Mouse (Mus musculus) CH12.LX (cell line): ENCODE measurements around the gene Cdk13. TPM values are rescaled to one million over a fixed set of nuclear protein-coding genes. Genes with fewer than 3 reads are reported as not detected.
A peak's percentile ranks its signal among the peaks of the same experiment; 100 is the strongest.

Experiments
- DNase-seq: peaks from one replicate; pipeline ENCODE4 v3.0.0-alpha.2; 2013; ENCODE audit errors: extremely low read depth
- H3K27ac ChIP-seq: 2 replicates; pipeline ENCODE4 v1.5.1; 2012; ENCODE audit warnings: low read depth, mild to moderate bottlenecking, control low read depth, moderate library complexity; ENCODE audit not compliant: insufficient read depth
- H3K27me3 ChIP-seq: replicated peaks from 2 replicates; pipeline ENCODE3; 2012; ENCODE audit warnings: inconsistent platforms
- H3K36me3 ChIP-seq, 2 experiments: replicated peaks in 1 of 2; 2 replicates each; pipeline versions ENCODE3 to v1.6.1; 2012; ENCODE audit warnings: inconsistent platforms in 1 of 2, low read length in 1 of 2, mild to moderate bottlenecking in 1 of 2, mixed read lengths in 1 of 2, moderate library complexity in 1 of 2; ENCODE audit not compliant: control insufficient read depth in 1 of 2, insufficient read depth in 1 of 2
- H3K4me1 ChIP-seq, 2 experiments: 2 replicates each; pipeline ENCODE4 v1.6.1; 2012; ENCODE audit warnings: inconsistent platforms in 1 of 2, moderate library complexity in 1 of 2; ENCODE audit not compliant: insufficient read depth in 2 of 2, control insufficient read depth in 1 of 2
- H3K4me2 ChIP-seq: 2 replicates; pipeline ENCODE4 v1.6.1; 2012; ENCODE audit warnings: low read depth, mild to moderate bottlenecking, control low read depth; ENCODE audit not compliant: poor library complexity, insufficient read depth, severe bottlenecking
- H3K4me3 ChIP-seq, 3 experiments: fragments of 150-350 bp in 1 of 3; sonication (generic) in 1 of 3; replicated peaks in 1 of 3; 2 replicates each; pipeline versions ENCODE3 to v1.5.1; 2011 to 2012; ENCODE audit warnings: low read depth in 2 of 3, low read length in 2 of 3, mild to moderate bottlenecking in 2 of 3, moderate library complexity in 2 of 3, control low read depth in 1 of 3, improper control_type of control experiment in 1 of 3, inconsistent platforms in 1 of 3, mixed read lengths in 1 of 3; ENCODE audit not compliant: poor library complexity in 1 of 3
- H3K79me2 ChIP-seq: replicated peaks from 2 replicates; pipeline ENCODE4 v1.6.1; 2012; ENCODE audit warnings: mild to moderate bottlenecking, moderate library complexity; ENCODE audit not compliant: control insufficient read depth, poor library complexity, insufficient read depth, severe bottlenecking; ENCODE audit errors: extremely low read depth
- H3K9ac ChIP-seq: 2 replicates; pipeline ENCODE4 v1.6.1; 2012; ENCODE audit warnings: low read depth, mild to moderate bottlenecking, control low read depth, moderate library complexity; ENCODE audit not compliant: insufficient read depth
- H3K9me3 ChIP-seq: replicated peaks from 2 replicates; pipeline ENCODE3; 2012; ENCODE audit warnings: low read length, inconsistent platforms, mixed read lengths
- BHLHE40 ChIP-seq: IDR thresholded peaks from 2 replicates; pipeline ENCODE4 v1.6.1; 2011; ENCODE audit warnings: mild to moderate bottlenecking, low read depth, low read length, improper control_type of control experiment
- CTCF ChIP-seq, 2 experiments: IDR thresholded peaks in 1 of 2; conservative IDR thresholded peaks in 1 of 2; 2 replicates each; pipeline ENCODE4 v1.5.1; 2011 to 2012; ENCODE audit warnings: low read depth in 2 of 2, low read length in 2 of 2, improper control_type of control experiment in 1 of 2, inconsistent platforms in 1 of 2, mild to moderate bottlenecking in 1 of 2, moderate library complexity in 1 of 2
- E2F4 ChIP-seq: IDR thresholded peaks from 2 replicates; pipeline ENCODE4 v1.6.1; 2011; ENCODE audit warnings: low read depth, low read length, improper control_type of control experiment; ENCODE audit not compliant: insufficient replicate concordance
- ELF1 ChIP-seq: IDR thresholded peaks from 2 replicates; pipeline ENCODE4 v1.6.1; 2014; ENCODE audit warnings: low read depth, mild to moderate bottlenecking, inconsistent platforms, low read length, improper control_type of control experiment
- EP300 ChIP-seq: IDR thresholded peaks from 2 replicates; pipeline ENCODE4 v1.6.1; 2011; ENCODE audit warnings: low read length, improper control_type of control experiment
- ETS1 ChIP-seq: conservative IDR thresholded peaks from 2 replicates; pipeline ENCODE4 v1.6.1; 2012; ENCODE audit warnings: low read depth, mild to moderate bottlenecking, inconsistent platforms, low read length, improper control_type of control experiment, moderate library complexity
- GABPA ChIP-seq: IDR thresholded peaks from 2 replicates; pipeline ENCODE4 v1.6.1; 2012; ENCODE audit warnings: low read depth, low read length, improper control_type of control experiment, inconsistent platforms; ENCODE audit not compliant: insufficient replicate concordance
- IRF4 ChIP-seq: IDR thresholded peaks from 2 replicates; pipeline ENCODE4 v1.6.1; 2014; ENCODE audit warnings: low read depth, mild to moderate bottlenecking, inconsistent platforms, low read length, improper control_type of control experiment
- JUN ChIP-seq: IDR thresholded peaks from 2 replicates; pipeline ENCODE4 v1.6.1; 2011; ENCODE audit warnings: low read depth, mild to moderate bottlenecking, low read length, improper control_type of control experiment, moderate library complexity; ENCODE audit not compliant: insufficient read depth
- JUND ChIP-seq: conservative IDR thresholded peaks from 2 replicates; pipeline ENCODE4 v1.6.1; 2011; ENCODE audit warnings: low read depth, low read length, improper control_type of control experiment
- KAT2A ChIP-seq: IDR thresholded peaks from 2 replicates; pipeline ENCODE4 v1.6.1; 2012; ENCODE audit warnings: low read length, improper control_type of control experiment, inconsistent platforms; ENCODE audit not compliant: insufficient replicate concordance
- MAX ChIP-seq: IDR thresholded peaks from 2 replicates; pipeline ENCODE4 v1.6.1; 2011; ENCODE audit warnings: low read length, improper control_type of control experiment
- MAZ ChIP-seq: IDR thresholded peaks from 2 replicates; pipeline ENCODE4 v1.6.1; 2012; ENCODE audit warnings: low read depth, mild to moderate bottlenecking, inconsistent platforms, low read length, improper control_type of control experiment, moderate library complexity
- MEF2A ChIP-seq: IDR thresholded peaks from 2 replicates; pipeline ENCODE4 v1.6.1; 2014; ENCODE audit warnings: low read depth, mild to moderate bottlenecking, inconsistent platforms, low read length, improper control_type of control experiment, borderline replicate concordance
- NELFE ChIP-seq: IDR thresholded peaks from 2 replicates; pipeline ENCODE4 v1.6.1; 2011; ENCODE audit warnings: low read depth, low read length, improper control_type of control experiment
- NRF1 ChIP-seq: IDR thresholded peaks from 2 replicates; pipeline ENCODE4 v1.6.1; 2014; ENCODE audit warnings: low read depth, mild to moderate bottlenecking, inconsistent platforms, low read length, improper control_type of control experiment, moderate library complexity
- PAX5 ChIP-seq: IDR thresholded peaks from 2 replicates; pipeline ENCODE4 v1.6.1; 2012; ENCODE audit warnings: low read length, inconsistent platforms, mixed read lengths
- POLR2A ChIP-seq: IDR thresholded peaks from 2 replicates; pipeline ENCODE4 v1.6.1; 2011; ENCODE audit warnings: low read depth, mild to moderate bottlenecking, improper control_type of control experiment, low read length
- POLR2AphosphoS2 ChIP-seq: IDR thresholded peaks from 2 replicates; pipeline ENCODE4 v1.6.1; 2011; ENCODE audit warnings: low read depth, low read length, improper control_type of control experiment
- RAD21 ChIP-seq: IDR thresholded peaks from 2 replicates; pipeline ENCODE4 v1.6.1; 2011; ENCODE audit warnings: low read depth, mild to moderate bottlenecking, low read length, improper control_type of control experiment, moderate library complexity
- RCOR1 ChIP-seq: conservative IDR thresholded peaks from 2 replicates; pipeline ENCODE4 v1.6.1; 2012; ENCODE audit warnings: low read depth, mild to moderate bottlenecking, inconsistent platforms, low read length, improper control_type of control experiment
- SIN3A ChIP-seq: IDR thresholded peaks from 2 replicates; pipeline ENCODE4 v1.6.1; 2012; ENCODE audit warnings: low read length, improper control_type of control experiment, inconsistent platforms
- SMC3 ChIP-seq: IDR thresholded peaks from 2 replicates; pipeline ENCODE4 v1.6.1; 2011; ENCODE audit warnings: low read depth, low read length, improper control_type of control experiment
- TBP ChIP-seq: conservative IDR thresholded peaks from 2 replicates; pipeline ENCODE4 v1.6.1; 2011; ENCODE audit warnings: low read depth, low read length, improper control_type of control experiment
- TCF12 ChIP-seq: IDR thresholded peaks from 2 replicates; pipeline ENCODE4 v1.6.1; 2014; ENCODE audit warnings: low read depth, mild to moderate bottlenecking, inconsistent platforms, low read length, improper control_type of control experiment
- USF1 ChIP-seq: IDR thresholded peaks from 2 replicates; pipeline ENCODE4 v1.6.1; 2014; ENCODE audit warnings: low read depth, mild to moderate bottlenecking, inconsistent platforms, low read length, improper control_type of control experiment
- USF2 ChIP-seq: conservative IDR thresholded peaks from 2 replicates; pipeline ENCODE4 v1.6.1; 2011; ENCODE audit warnings: low read depth, low read length, improper control_type of control experiment
- ZC3H11A ChIP-seq: IDR thresholded peaks from 2 replicates; pipeline ENCODE4 v1.6.1; 2012; ENCODE audit warnings: low read depth, mild to moderate bottlenecking, inconsistent platforms, low read length, improper control_type of control experiment
- ZKSCAN1 ChIP-seq: IDR thresholded peaks from 2 replicates; pipeline ENCODE4 v1.6.1; 2012; ENCODE audit warnings: low read depth, inconsistent platforms, low read length, improper control_type of control experiment, borderline replicate concordance
- ZMIZ1 ChIP-seq: IDR thresholded peaks from 2 replicates; pipeline ENCODE4 v1.6.1; 2012; ENCODE audit warnings: low read depth, mild to moderate bottlenecking, inconsistent platforms, low read length, improper control_type of control experiment
- ZNF384 ChIP-seq: IDR thresholded peaks from 2 replicates; pipeline ENCODE4 v1.6.1; 2012; ENCODE audit warnings: low read depth, low read length, improper control_type of control experiment, inconsistent platforms
- dilution Hi-C: fragments of 300-500 bp; cut with MboI; formaldehyde crosslinking; loops from 2 replicates; pipeline ENCODE4 v1.14.3; 2020; ENCODE audit warnings: low sequenced_read_pairs; ENCODE audit not compliant: extremely low pct_unique_long_range_greater_than_20kb, extremely low pct_ligation_motif_present
- in situ Hi-C: fragments of 300-500 bp; cut with MboI; formaldehyde crosslinking; loops from 3 replicates; pipeline ENCODE4 v1.14.3; 2019; ENCODE audit warnings: low sequenced_read_pairs, low pct_ligation_motif_present, low pct_unique_long_range_greater_than_20kb, mixed read lengths
- polyA plus RNA-seq: library from polyadenylated mRNA; unstranded; fragments of >175 nt; gene quantifications from 2 replicates; pipeline ENCODE4 v1.2.1, GENCODE M21; 2012; ENCODE audit warnings: low read depth; ENCODE audit not compliant: insufficient read length
- total RNA-seq, 2 experiments: library from RNA; depleted of rRNA; stranded (reverse); fragments of 300-350 nt in 1 of 2; fragments of >200 nt in 1 of 2; gene quantifications; 2 replicates each; pipeline ENCODE4 v1.2.3; 2012 to 2014

The Cdk13 gene
- total and polyA plus RNA-seq, 3 experiments = 19.8 to 27.3 (median 20.1) TPM

- dilution Hi-C loops = no loop called here
These were observed 31.9 kb upstream of the Cdk13 start for GRCm38 (mm10) chr13:17836808-17837207.

GRCm38 (mm10) chr13:17832940-17833339 is 28.0 kb upstream of the Cdk13 start:
- Histone ChIP-seq H3K9me3 (no peaks in the 10 kb centered on the region), H3K79me2 (no peaks in the 10 kb centered on the region), H3K27ac (no peak overlapping the region), H3K4me1 (peaks cover 2 to 44% of the 10 kb centered on the region in 2 experiments; a peak in 3 of 4 replicates), H3K4me2 (no peak overlapping the region), H3K36me3 (no peaks in the 10 kb centered on the region), H3K9ac (no peak overlapping the region), H3K4me3 (no peak overlapping the region), H3K27me3 (no peaks in the 10 kb centered on the region)
- dilution Hi-C loops (no loop called here), in situ Hi-C loops (loop anchor here (10.0 kb wide), 2 partner anchors 88 to 142 kb away; no protein-coding TSS in a partner anchor)
- DNase-seq = peak; percentile 62
- TF ChIP-seq TCF12 (no peak), ZC3H11A (no peak), ELF1 (no peak), MEF2A (no peak), RAD21 (no peak), IRF4 (peak; percentile 92), GABPA (no peak), BHLHE40 (no peak), JUND (peak; percentile 92), NRF1 (no peak), ZNF384 (no peak), USF1 (no peak), CTCF (conservative IDR thresholded peaks at IDR 0.05 in 1 of 2, IDR thresholded peaks at IDR 0.05 in 1 of 2; ENCODE audit: low read depth in 2 of 2, low read length in 2 of 2) (no peak), ZKSCAN1 (no peak), MAZ (no peak), SMC3 (no peak), ETS1 (no peak), TBP (no peak), POLR2AphosphoS2 (no peak), RCOR1 (no peak), JUN (peak; percentile 57; the same call in 1 of the 2 replicates), PAX5 (no peak), EP300 (peak; percentile 80)

More at GRCm38 (mm10) chr13:17836808-17837207, 31.9 kb upstream of the Cdk13 start:
- no peaks in the 10 kb centered on the region for H3K79me2 ChIP-seq
- H3K27ac ChIP-seq = no peak overlapping the region
- H3K4me3 ChIP-seq = no peak overlapping the region
- in situ Hi-C loops = loop anchor here (10.0 kb wide), 2 partner anchors 92 to 138 kb away; no protein-coding TSS in a partner anchor
- no peaks in the 10 kb centered on the region for H3K27me3 ChIP-seq
- no peak for DNase-seq
- no peaks in the 10 kb centered on the region for H3K36me3 ChIP-seq
- TF ChIP-seq ZKSCAN1 = no peak
- TF ChIP-seq POLR2A = no peak
- TF ChIP-seq NELFE = no peak
- no peak for TF ChIP-seq SIN3A
- no peak for TF ChIP-seq JUND
- no peak for TF ChIP-seq GABPA
- TF ChIP-seq NRF1 = no peak
- TF ChIP-seq ZMIZ1 = no peak
- no peak for TF ChIP-seq JUN
- no peak for TF ChIP-seq SMC3
- no peak for TF ChIP-seq USF2
- no peak for TF ChIP-seq KAT2A
- TF ChIP-seq ETS1 = no peak
- TF ChIP-seq MAX = no peak
- TF ChIP-seq EP300 = no peak
- no peak for TF ChIP-seq IRF4
- TF ChIP-seq RAD21 = no peak
- no peak for TF ChIP-seq CTCF (conservative IDR thresholded peaks at IDR 0.05 in 1 of 2, IDR thresholded peaks at IDR 0.05 in 1 of 2; ENCODE audit: low read depth in 2 of 2, low read length in 2 of 2)
- TF ChIP-seq ZC3H11A = no peak
- no peak for TF ChIP-seq E2F4
- H3K4me2 ChIP-seq = no peak overlapping the region
- H3K9me3 ChIP-seq = no peaks in the 10 kb centered on the region
- peaks cover 0 to 26% of the 10 kb centered on the region in 2 experiments; a peak in 2 of 4 replicates for H3K4me1 ChIP-seq
- no peak overlapping the region for H3K9ac ChIP-seq
